Mouse (Mus musculus): ENCODE results near the gene Mocs3.

Mocs3 gene

GRCm38 (mm10) chr2:168230026-168230728 lies at the start of gene Mocs3, which contains the start of the genes Gm20716 and Dpm1:
Gene Mocs3 (plus strand): TSS chr2:168230622.
Gene Gm20716 (minus strand): TSS chr2:168230364.
Gene Dpm1 (minus strand): TSS chr2:168230591.
- peak; percentile 88 to 92 for DNase-seq

DNA sequence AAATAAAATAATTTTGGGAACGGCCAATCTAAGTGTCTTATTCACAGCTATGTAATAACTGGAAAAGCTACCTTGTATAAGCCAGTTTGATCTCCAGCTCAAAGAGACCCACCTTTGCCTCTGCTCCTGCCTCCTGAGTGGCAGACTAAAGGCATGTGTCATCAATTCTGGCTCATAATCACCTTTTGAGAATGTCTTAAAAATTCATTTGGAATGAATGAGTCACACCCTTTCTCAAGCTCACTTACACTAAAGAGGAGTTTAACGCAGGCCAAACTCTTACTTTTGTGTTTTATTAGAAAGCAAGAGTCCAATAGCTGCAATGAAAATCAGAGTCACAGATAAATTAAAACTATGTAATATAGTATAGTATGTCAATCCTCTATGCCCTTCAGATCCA lies 38.6 kb upstream of the Mocs3 start:
- DNase-seq, result no peak

DNA sequence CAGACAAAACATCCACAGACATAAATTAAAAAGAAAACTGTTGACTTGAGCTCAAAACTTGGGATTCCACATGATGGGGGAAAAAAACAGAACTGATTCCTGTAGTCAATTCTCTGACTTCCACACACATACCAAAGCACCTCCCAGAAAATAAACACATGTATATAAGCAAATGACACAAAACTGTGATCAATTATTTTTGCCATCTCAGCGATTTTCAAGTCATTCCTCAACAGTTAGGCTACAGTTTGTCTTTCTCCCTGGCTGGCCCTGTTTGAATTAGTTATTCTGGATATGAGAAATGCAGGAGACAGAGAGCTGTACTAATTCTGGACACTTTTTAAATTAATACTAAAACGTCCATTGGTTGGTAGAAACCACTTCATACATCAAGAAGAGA lies 36.7 kb upstream of the Mocs3 start:
- DNase-seq, result no peak

GRCm38 (mm10) chr2:168195721-168196120 lies 34.7 kb upstream of the Mocs3 start:
- DNase-seq, result no peak

DNA sequence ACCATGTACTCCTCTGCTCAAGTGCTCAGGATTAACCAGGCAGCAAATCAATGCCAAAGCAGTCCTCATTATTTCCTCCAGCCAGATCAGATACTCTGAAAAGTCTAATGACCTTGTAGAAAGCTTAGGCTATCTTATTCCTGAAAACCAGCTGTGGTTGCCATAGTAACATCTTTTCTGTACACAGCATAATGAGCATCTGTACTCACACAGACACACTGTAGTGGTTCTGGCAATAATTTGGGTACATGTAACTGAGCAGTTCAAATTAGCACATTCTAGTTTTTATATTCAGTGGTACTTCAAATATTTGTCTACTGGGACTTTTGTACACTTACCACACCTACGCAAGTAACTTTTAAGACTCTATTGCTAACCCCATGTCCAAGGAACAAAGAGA lies 32.0 kb upstream of the Mocs3 start:
- DNase-seq, result no peak

GRCm38 (mm10) chr2:168199476-168199875 lies 30.9 kb upstream of the Mocs3 start:
- DNase-seq, result no peak

DNA sequence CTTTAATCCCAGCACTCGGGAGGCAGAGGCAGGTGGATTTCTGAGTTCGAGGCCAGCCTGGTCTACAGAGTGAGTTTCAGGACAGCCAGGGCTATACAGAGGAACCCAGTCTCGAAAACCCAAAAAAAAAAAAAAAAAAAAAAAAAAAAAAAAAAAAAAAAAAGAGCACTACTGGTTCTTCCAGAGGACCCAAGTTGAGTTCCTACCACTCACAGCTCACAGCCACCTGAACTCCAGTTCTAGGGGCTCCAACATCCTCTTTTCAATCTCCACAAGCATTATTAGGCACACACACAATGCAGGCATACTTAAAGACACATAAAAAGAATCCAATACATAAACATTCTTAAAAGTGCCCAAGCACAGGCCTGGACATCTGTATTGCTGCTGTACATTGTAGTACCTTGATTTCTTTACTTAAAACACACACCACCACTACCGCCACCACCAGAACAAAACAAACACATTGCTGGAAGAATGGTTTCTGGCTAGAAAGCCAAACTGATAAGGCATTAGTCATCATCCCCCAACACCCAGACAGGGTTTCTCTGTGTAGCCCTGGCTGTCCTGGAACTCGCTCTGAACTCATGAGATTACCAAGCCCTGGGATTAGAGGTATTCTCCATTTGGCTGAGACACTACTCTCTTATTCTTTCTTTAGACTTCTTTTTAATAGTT lies 30.3 kb upstream of the Mocs3 start:
- no peak for DNase-seq

DNA sequence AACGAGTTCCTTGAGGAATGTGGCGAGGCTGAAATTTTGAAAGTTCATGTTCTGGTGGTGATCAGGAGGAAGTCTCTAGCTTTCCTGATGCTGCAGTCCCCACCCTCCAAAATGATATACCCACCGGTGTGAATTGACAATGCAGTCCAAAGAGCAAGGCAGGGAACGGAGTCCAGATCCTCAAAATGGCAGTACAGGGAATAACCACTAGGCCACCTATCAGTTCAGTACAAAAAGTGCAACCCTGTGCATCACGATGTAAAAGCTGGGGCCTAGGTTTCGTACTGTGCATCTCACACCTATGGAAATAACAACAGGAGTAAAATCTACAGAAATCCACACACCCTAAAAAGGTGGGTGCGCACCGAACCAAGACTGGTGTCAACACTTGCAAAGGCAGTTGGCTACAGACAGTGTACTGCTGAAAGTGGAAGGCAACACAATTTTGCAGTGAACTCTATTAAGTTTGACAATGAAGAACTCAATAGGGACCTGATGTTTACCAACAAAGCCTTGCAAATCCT lies 25.9 kb upstream of the Mocs3 start:
- no peak for DNase-seq

DNA sequence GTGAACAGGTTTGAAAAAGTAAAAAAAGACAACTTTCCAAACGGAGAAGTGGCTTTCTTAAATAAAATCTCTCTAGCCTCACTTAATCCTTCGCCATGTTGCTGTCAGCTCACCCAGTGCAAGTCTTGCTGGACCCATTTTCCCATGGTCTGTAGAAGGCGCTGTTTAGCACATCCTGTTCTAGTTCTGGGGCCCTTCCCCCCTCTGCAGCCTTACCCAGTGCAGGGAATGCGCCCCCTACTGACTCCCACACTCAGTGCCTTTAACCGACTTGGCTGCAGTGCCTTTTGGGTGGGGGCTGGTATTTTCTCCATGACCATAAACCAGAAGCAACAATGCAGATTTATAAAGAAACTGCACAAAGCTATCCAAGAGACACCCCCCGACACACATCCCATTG lies 25.2 kb upstream of the Mocs3 start:
- DNase-seq, result peak; percentile 94 to 96

DNA sequence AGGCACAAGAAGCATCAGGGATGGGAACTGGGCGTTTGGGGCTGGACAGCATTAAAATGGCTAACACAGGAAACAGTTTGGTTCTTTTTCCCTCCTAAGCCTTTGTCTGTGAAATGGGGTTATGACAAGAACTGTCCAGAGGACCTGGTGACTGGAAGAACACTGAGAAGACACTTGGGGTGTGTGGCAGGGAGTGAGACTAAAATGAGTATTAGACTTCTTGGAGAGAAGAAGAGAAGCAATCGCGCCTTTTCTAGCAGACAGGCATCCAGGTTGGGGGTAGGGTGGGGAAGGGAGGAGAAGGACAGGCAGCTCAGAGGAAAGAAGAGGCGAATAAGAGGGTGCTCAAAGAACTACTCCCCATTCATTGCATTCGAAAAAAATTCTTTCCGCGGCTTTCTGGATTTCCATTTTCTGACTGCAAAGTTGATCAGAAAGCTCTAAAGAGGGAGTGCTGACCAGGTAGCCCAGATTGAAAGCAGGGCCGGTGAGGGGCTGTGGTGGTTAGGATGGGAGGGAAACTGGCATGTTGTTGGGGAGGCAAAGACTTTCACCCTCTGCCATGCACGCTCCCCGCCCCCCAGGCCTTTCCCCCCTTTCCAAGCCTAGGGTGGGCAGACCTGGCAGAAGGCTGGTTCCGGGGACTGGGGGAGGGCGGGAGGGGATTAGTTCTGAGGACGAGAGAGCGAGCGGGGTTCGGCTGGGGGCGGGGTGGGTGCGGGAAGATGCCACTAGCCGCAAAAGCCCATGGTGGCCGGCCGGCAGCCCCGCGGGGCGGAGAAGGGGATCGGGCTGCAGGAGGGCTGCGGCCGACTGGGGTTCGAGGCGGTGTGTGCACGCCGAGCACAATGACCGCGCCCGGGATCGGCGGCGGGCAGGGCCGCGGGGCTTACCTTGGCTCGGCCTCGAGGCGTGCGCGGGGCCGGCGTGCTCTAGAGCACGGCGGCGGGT lies 24.5 kb upstream of the Mocs3 start:
- DNase-seq, result peak; percentile 29 to 45

DNA sequence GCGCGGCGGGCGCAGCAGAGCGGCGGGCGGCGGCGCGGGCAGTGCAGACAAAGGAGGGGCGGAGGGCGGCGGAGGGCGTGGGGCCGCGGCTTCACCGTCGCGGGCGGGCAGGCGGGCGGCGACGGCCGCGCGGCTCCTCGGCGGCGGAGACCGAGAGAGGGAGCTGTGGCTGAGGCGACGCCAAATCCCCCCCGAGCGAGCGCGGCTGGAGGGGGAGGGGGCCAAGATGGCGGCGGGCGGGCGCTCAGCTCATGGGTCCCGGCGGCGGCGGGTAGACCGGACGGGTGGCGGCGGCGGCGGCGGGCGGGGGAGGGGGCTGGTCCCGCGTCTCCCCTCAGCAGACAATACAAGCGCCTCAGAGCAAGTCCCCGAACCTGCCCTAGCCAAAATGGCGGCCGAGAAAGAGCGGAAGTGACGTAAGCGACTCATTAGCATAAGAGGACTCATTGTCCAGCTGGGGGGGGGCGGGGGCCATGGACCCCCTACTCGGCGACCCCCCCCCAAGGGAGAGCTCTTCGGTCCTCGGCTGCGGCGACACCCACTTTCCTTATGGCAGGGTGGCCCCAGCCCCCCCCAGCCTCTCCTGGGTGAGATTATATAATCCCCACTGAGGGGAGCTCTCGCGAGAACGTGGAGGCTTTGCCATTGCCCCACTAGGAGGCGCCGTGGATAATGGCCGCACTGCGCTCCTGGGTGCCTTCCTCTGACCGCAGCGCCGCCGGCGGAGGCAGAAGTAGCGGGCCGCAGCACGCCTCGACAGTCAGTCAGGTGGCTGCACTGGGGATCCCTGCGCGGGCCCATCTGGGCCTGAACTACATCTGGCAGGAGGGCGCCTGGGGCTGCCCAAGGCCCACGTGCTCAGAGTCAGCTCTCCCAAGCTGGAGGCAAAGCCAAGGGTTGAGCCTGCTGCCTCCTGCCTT lies 23.4 kb upstream of the Mocs3 start, which contains the start of gene Adnp:
TSS of gene Adnp (minus strand) at position 388 of the 920 bp plus-strand sequence.
- peak; percentile 98 for DNase-seq

DNA sequence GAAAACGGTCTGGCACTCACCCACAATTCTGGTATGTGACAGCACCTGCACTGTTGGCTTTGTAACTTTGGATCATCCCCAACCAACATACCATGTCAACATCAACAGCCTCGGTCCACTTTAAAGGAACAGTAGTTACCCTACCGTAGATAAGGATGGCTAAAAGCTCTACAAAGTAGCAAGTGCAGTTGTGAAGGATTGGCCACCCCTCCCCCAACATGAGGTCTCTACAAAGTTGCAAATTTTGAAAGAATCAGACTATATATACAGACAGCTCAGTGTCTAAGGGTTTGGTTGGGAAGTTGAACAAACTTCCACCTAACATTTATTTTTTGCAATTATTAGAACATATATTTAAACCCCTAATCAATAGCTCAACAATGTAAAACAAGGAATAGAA lies 22.5 kb upstream of the Mocs3 start:
- DNase-seq, result no peak

DNA sequence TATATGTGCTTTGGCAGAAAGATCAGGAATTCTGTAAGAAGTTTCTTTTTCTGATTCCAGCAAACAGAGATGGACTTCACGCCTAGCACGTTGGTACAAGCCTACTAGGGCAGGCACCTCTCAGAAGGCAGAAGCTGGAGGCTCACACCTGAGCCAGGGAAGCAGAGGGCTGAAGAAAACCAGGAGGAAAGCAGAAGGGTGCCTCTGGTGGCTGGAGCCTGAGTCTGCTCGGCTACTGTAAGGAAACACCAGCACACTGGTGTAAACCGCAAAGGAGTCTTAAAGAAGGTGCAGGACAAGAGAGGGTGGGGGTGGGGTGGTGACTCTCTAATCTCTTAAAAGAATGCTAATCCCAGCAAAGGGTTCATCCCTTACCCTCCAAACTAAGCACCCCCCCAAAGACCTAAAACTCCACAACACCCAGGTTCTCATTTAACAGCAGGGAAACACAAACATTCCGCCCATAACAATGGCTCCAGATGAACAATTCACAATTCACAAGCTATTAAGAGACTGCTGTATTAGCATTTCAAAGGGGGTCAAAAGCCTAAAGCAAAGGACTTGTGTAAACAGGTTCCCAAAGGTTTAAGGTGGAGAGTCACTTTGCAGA lies 16.5 kb upstream of the Mocs3 start:
- no peak for DNase-seq

- no peak for DNase-seq
These were observed 7.1 kb upstream of the Mocs3 start for GRCm38 (mm10) chr2:168223326-168223725.

DNA sequence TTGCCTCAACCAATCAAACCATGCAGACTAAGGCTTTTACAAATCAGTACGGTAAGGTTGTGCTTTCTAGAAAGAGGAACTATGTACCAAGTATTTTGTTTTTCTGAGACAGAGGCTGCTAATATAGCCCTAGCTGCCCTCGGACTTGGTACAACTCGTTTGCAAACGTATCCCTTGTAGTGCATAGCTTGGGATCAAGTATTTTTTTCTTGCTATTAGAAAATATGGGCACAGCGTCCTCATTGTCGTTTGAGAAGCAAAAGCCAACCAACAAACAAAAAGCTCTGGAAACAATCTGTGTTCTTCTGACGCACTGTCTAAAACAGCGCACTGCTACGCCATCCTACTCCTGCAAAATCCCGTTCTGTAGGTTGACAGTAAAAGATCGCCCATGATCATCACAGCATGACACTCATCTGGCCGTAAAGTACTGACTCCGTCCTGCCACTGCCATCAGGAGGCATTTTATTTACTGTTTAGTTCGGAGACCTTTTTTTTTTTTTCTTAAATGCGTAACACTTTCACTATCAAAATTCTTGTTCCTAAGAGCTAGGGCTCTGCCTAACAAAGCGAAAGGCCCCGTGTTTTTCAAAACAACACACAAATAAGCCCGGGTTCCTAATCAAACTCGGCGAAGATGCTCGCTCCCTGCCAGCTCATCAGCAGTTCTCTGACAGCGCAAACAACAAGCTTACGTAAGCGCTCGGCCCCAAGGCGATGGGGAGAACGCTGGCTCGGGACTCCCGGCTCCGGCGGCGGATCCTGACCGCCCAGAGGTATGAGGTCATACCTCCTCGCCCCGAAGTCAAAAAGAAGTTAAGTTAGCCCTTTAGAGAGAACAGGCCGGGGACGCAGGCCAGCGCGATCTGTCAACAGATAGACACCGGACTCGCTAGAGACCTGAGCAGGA lies 1.1 kb upstream of the Mocs3 start:
- DNase-seq, result peak; percentile 37 to 51

GRCm38 (mm10) chr2:168230773-168231470 lies 500 bp downstream of the Mocs3 start:
- DNase-seq, result peak; percentile 24 to 42

- DNase-seq, result no peak
These were observed 1.0 kb downstream of the Mocs3 start for GRCm38 (mm10) chr2:168231471-168231829.

- DNase-seq, result no peak
These were observed 2.9 kb downstream of the Mocs3 start for GRCm38 (mm10) chr2:168233286-168233685.

DNA sequence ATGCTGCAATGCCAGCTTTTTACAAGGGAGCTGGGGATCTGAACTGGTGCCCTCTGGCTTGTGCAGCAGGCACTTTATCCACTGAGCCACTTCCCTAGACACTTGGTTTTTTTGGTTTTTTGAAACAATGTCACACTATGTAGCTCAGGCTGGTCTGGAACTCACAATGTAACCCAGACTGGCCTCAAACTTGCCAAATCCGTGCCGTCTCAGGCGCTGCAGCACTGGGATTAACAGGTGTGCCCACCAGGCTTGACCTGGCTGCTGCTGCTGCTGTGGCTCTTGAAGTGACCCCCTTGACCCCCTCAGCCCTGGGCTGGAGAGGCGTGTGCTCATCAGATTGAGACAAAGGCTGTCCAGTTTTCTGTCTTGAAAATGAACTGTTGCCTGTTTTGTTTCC lies 7.9 kb downstream of the Mocs3 start:
- DNase-seq, result no peak

- DNase-seq, result no peak
These were observed 12.4 kb downstream of the Mocs3 start for GRCm38 (mm10) chr2:168242841-168243240.

Data from B cell, adult 2 months (primary cell).